Mouse (Mus musculus): ENCODE results near the gene Gm4133. TPM values are rescaled to one million over a fixed set of nuclear protein-coding genes. Genes with fewer than 3 reads are reported as not detected.
"Not testable (repeated sequence)": the region's sequence is repeated elsewhere in the genome, so short reads cannot be mapped to it uniquely, and the experiment has no call there.

Gm4133 gene
- not detected for total RNA-seq (2021)
- long read RNA-seq, experiment 1, result 0 reads
- long read RNA-seq, experiment 2, result 0 reads

DNA sequence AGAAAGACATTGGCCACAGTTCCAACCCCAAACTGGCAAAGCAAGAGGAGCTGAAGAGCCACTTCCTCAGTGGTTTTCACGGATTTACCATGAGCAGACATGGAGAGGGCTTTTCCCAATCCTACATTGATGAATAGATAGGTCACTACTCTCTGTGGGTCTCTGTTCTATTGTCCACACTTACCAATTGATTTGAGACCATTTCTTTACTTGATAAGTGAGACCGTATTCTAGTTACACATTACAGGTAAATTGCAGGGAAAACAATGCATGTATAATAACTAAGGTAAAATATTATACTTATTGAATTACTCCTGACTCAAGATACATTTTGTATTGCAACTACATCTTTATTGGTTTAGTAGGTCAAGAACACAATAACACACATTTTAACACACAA lies at the start of gene Gm4133:
Gene Gm4133 (minus strand): TSS at position 101 of the 400 bp plus-strand sequence.
- intact Hi-C loops (cut with DNase I); H3K4me3 ChIP-seq; H3K27ac ChIP-seq; DNase-seq (ENCODE audit: extremely low spot score in 1 of 2, low spot score in 2 of 2): not testable (repeated sequence)

DNA sequence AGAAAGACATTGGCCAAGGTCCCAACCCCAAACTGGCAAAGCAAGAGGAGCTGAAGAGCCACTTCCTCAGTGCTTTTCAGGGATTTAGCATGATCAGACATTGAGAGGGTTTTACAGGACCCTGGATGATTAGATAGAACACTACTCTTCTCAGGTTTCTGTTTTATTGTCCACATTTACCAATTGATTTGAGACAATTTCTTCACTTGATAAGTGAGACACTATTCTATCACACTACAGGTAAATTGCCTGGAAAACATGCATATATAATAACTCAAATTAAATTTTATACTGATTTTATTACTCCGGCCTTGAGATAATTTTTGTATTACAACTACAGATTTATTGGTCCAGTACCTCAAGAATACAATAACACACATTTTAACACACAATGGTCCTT lies 41.4 kb upstream of the Gm4133 start, which contains the start of gene Gm5728:
Gene Gm5728 (minus strand): TSS at position 101 of the 400 bp plus-strand sequence.
- intact Hi-C loops (cut with DNase I); DNase-seq (ENCODE audit: extremely low spot score in 1 of 2, low spot score in 2 of 2); H3K27ac ChIP-seq; H3K4me3 ChIP-seq: not testable (repeated sequence)

Other genes starting within 250 kb of the Gm4133 start
- not detected for gene Vmn1r91, start 234.4 kb downstream of the Gm4133 start, total RNA-seq (2021)
- gene Gm16442, start 211.5 kb downstream of the Gm4133 start, total RNA-seq (2021), result not detected
- not detected for gene Vmn1r93, start 195.0 kb downstream of the Gm4133 start, total RNA-seq (2021)
- gene Vmn1r94, start 165.7 kb downstream of the Gm4133 start, total RNA-seq (2021), result not detected
- not detected for gene Vmn1r95, start 140.4 kb downstream of the Gm4133 start, total RNA-seq (2021)
- gene Gm6164, start 128.5 kb downstream of the Gm4133 start, total RNA-seq (2021), result not detected
- gene Gm4498, start 100.2 kb downstream of the Gm4133 start, total RNA-seq (2021), result not detected
- not detected for gene Gm5890, start 71.2 kb downstream of the Gm4133 start, total RNA-seq (2021)
- gene Gm5728, start 41.3 kb upstream of the Gm4133 start, total RNA-seq (2021), result not detected
- gene Vmn1r100, start 83.9 kb upstream of the Gm4133 start, total RNA-seq (2021), result not detected
- gene Vmn1r101, start 108.5 kb upstream of the Gm4133 start, total RNA-seq (2021), result not detected
- gene Gm10670, start 140.9 kb upstream of the Gm4133 start, total RNA-seq (2021), result not detected
- not detected for gene Vmn1r103, start 176.5 kb upstream of the Gm4133 start, total RNA-seq (2021)
- not detected for gene Vmn1r104, start 199.8 kb upstream of the Gm4133 start, total RNA-seq (2021)
- gene Gm5726, start 211.7 kb upstream of the Gm4133 start, total RNA-seq (2021), result not detected
- not detected for gene Gm4141, start 242.2 kb upstream of the Gm4133 start, total RNA-seq (2021)

Measured in left cerebral cortex, adult 2 months (tissue).